Mouse (Mus musculus): ENCODE measurements around the gene Hnrnpdl.

DNA sequence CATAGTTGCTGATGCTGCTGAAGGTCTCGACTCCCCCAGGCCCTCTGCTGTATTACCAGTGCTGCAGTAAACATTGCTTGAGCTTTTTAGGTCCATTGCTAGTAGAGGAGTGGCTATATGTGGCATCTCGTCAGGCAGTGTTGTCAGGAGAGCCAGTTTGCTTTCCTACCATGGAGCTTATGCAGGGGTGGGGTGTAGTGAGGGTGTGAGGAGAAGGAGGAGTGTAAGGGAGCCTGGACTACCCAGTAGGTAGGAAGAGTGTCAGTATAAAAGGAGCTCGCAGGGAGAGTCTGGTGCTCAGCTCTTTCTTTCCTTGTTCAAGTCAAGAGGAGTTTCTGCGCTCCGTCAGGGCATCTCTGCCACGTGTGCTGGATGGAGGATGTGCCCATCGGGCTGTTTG, 13.3 kb upstream of the Hnrnpdl start:
- TF ChIP-seq POLR2A (IDR thresholded peaks at IDR 0.05; ENCODE audit: extremely low read depth, insufficient read depth, low read length) (no peak), CTCF (IDR thresholded peaks at IDR 0.05; ENCODE audit: low read depth, low read length) (no peak)
